Mouse (Mus musculus): ENCODE data around the gene Erc2. TPM values are rescaled to one million over a fixed set of nuclear protein-coding genes. Genes with fewer than 3 reads are reported as not detected.

Gene Erc2
- polyA plus RNA-seq, 1 experiment from 2014 or later, result 6.1 TPM

GRCm38 (mm10) chr14:28501216-28501878 lies 879.1 kb downstream of the Erc2 start:
- Histone ChIP-seq H3K4me3 (no peak overlapping the region), H3K27ac (no peak overlapping the region), H3K36me3 (no peaks in the 10 kb centered on the region), H3K9me3 (no peaks in the 10 kb centered on the region), H3K27me3 (no peaks in the 10 kb centered on the region), H3K9ac (no peak overlapping the region), H3K4me2 (no peak overlapping the region), H3K4me1 (peaks cover 20% of the 10 kb centered on the region)
- ATAC-seq (ENCODE audit: insufficient number of reproducible peaks, low FRiP score, low TSS enrichment, low read depth), result no peak
- 26% methylated on average over 12 of the region's 12 CpGs for WGBS

GRCm38 (mm10) chr14:28503276-28503675 lies 881.0 kb downstream of the Erc2 start:
- H3K4me2 ChIP-seq, result no peak overlapping the region
- WGBS, result 81% methylated on average over 2 of the region's 2 CpGs
- no peak overlapping the region for H3K9ac ChIP-seq
- H3K4me1 ChIP-seq, result peaks cover 23% of the 10 kb centered on the region
- H3K4me3 ChIP-seq, result no peak overlapping the region
- H3K36me3 ChIP-seq, result no peaks in the 10 kb centered on the region
- no peaks in the 10 kb centered on the region for H3K27me3 ChIP-seq
- no peak for ATAC-seq (ENCODE audit: insufficient number of reproducible peaks, low FRiP score, low TSS enrichment, low read depth)
- H3K9me3 ChIP-seq, result no peaks in the 10 kb centered on the region
- no peak overlapping the region for H3K27ac ChIP-seq

- peak within 1 kb of the TSS; percentile 86 for H3K4me2 ChIP-seq
- peak within 1 kb of the TSS; percentile 73 for H3K4me3 ChIP-seq
- WGBS, result under 1% methylated on average over 53 of the region's 53 CpGs
- no peaks in the 10 kb centered on the region for H3K27me3 ChIP-seq
- peak; percentile 33 for ATAC-seq (ENCODE audit: insufficient number of reproducible peaks, low FRiP score, low TSS enrichment, low read depth)
- H3K9me3 ChIP-seq, result no peaks in the 10 kb centered on the region
- peak within 1 kb of the TSS; percentile 81 for H3K9ac ChIP-seq
- H3K4me1 ChIP-seq, result peaks cover 27% of the 10 kb centered on the region
- no peaks in the 10 kb centered on the region for H3K36me3 ChIP-seq
- peak within 1 kb of the TSS; percentile 98 for H3K27ac ChIP-seq
Measured at GRCm38 (mm10) chr14:28504101-28505050, 882.1 kb downstream of the Erc2 start, which contains the start of gene Wnt5a. TSS of gene Wnt5a (plus strand) at chr14:28504750.

GRCm38 (mm10) chr14:28505051-28505585 lies 882.9 kb downstream of the Erc2 start:
- peak overlapping the region; percentile 86 for H3K4me2 ChIP-seq
- no peaks in the 10 kb centered on the region for H3K9me3 ChIP-seq
- H3K27me3 ChIP-seq, result peaks cover 2% of the 10 kb centered on the region; the same call in 1 of the 2 replicates
- ATAC-seq (ENCODE audit: insufficient number of reproducible peaks, low FRiP score, low TSS enrichment, low read depth), result peak; percentile 33; the same call in 1 of the 2 replicates
- peak overlapping the region; percentile 81 for H3K9ac ChIP-seq
- H3K4me1 ChIP-seq, result peaks cover 30% of the 10 kb centered on the region
- peak overlapping the region; percentile 98 for H3K27ac ChIP-seq
- peak overlapping the region; percentile 73 for H3K4me3 ChIP-seq
- under 1% methylated on average over 22 of the region's 22 CpGs for WGBS
- H3K36me3 ChIP-seq, result no peaks in the 10 kb centered on the region

GRCm38 (mm10) chr14:28505586-28506375 lies 883.6 kb downstream of the Erc2 start:
- WGBS, result under 1% methylated on average over 62 of the region's 62 CpGs
- H3K36me3 ChIP-seq, result no peaks in the 10 kb centered on the region
- peak overlapping the region; percentile 81 for H3K9ac ChIP-seq
- H3K4me3 ChIP-seq, result peak overlapping the region; percentile 73
- peak overlapping the region; percentile 98 for H3K27ac ChIP-seq
- H3K9me3 ChIP-seq, result no peaks in the 10 kb centered on the region
- peaks cover 6% of the 10 kb centered on the region; the same call in 1 of the 2 replicates for H3K27me3 ChIP-seq
- ATAC-seq (ENCODE audit: insufficient number of reproducible peaks, low FRiP score, low TSS enrichment, low read depth), result no peak
- peaks cover 37% of the 10 kb centered on the region for H3K4me1 ChIP-seq
- peak overlapping the region; percentile 86 for H3K4me2 ChIP-seq

- under 1% methylated on average over 29 of the region's 29 CpGs for WGBS
- ATAC-seq (ENCODE audit: insufficient number of reproducible peaks, low FRiP score, low TSS enrichment, low read depth), result 0 out of 2 replicates have a peak, but pooled peaks have one; percentile 4
- peaks cover 6% of the 10 kb centered on the region; the same call in 1 of the 2 replicates for H3K27me3 ChIP-seq
- no peaks in the 10 kb centered on the region for H3K36me3 ChIP-seq
- H3K9me3 ChIP-seq, result no peaks in the 10 kb centered on the region
- peaks cover 34% of the 10 kb centered on the region for H3K4me1 ChIP-seq
- peak overlapping the region; percentile 86 for H3K4me2 ChIP-seq
- H3K4me3 ChIP-seq, result peak overlapping the region; percentile 73
- peak overlapping the region; percentile 81 for H3K9ac ChIP-seq
- H3K27ac ChIP-seq, result peak overlapping the region; percentile 98
Measured at GRCm38 (mm10) chr14:28506376-28506831, 884.2 kb downstream of the Erc2 start.

- WGBS, result under 1% methylated on average over 15 of the region's 15 CpGs
- no peaks in the 10 kb centered on the region for H3K9me3 ChIP-seq
- H3K27ac ChIP-seq, result peak overlapping the region; percentile 98
- H3K36me3 ChIP-seq, result no peaks in the 10 kb centered on the region
- H3K9ac ChIP-seq, result peak overlapping the region; percentile 45
- peak overlapping the region; percentile 86 for H3K4me2 ChIP-seq
- H3K4me1 ChIP-seq, result peaks cover 30% of the 10 kb centered on the region
- peak overlapping the region; percentile 73 for H3K4me3 ChIP-seq
- no peak for ATAC-seq (ENCODE audit: insufficient number of reproducible peaks, low FRiP score, low TSS enrichment, low read depth)
- H3K27me3 ChIP-seq, result peaks cover 6% of the 10 kb centered on the region; the same call in 1 of the 2 replicates
Measured at GRCm38 (mm10) chr14:28507011-28507410, 884.8 kb downstream of the Erc2 start.

- no peaks in the 10 kb centered on the region for H3K36me3 ChIP-seq
- peaks cover 6% of the 10 kb centered on the region; the same call in 1 of the 2 replicates for H3K27me3 ChIP-seq
- peaks cover 30% of the 10 kb centered on the region for H3K4me1 ChIP-seq
- peak overlapping the region; percentile 45 for H3K9ac ChIP-seq
- H3K27ac ChIP-seq, result peak overlapping the region; percentile 98
- 1% methylated on average over 18 of the region's 18 CpGs for WGBS
- H3K9me3 ChIP-seq, result no peaks in the 10 kb centered on the region
- peak overlapping the region; percentile 86 for H3K4me2 ChIP-seq
- H3K4me3 ChIP-seq, result peak overlapping the region; percentile 73
- ATAC-seq (ENCODE audit: insufficient number of reproducible peaks, low FRiP score, low TSS enrichment, low read depth), result peak; percentile 25; the same call in 1 of the 2 replicates
Measured at GRCm38 (mm10) chr14:28507471-28507870, 885.2 kb downstream of the Erc2 start.

- H3K27ac ChIP-seq, result peak overlapping the region; percentile 98
- H3K9ac ChIP-seq, result peak overlapping the region; percentile 41
- peak overlapping the region; percentile 86 for H3K4me2 ChIP-seq
- peaks cover 6% of the 10 kb centered on the region; the same call in 1 of the 2 replicates for H3K27me3 ChIP-seq
- peaks cover 28% of the 10 kb centered on the region for H3K4me1 ChIP-seq
- 10% methylated on average over 27 of the region's 27 CpGs for WGBS
- no peaks in the 10 kb centered on the region for H3K9me3 ChIP-seq
- 0 out of 2 replicates have a peak, but pooled peaks cover 3% of the 10 kb centered on the region for H3K36me3 ChIP-seq
- peak overlapping the region; percentile 73 for H3K4me3 ChIP-seq
- ATAC-seq (ENCODE audit: insufficient number of reproducible peaks, low FRiP score, low TSS enrichment, low read depth), result no peak
Measured at GRCm38 (mm10) chr14:28508288-28509258, 886.3 kb downstream of the Erc2 start.

Measured in limb, embryonic 15.5 days (tissue).